In the genomic region with DNA sequence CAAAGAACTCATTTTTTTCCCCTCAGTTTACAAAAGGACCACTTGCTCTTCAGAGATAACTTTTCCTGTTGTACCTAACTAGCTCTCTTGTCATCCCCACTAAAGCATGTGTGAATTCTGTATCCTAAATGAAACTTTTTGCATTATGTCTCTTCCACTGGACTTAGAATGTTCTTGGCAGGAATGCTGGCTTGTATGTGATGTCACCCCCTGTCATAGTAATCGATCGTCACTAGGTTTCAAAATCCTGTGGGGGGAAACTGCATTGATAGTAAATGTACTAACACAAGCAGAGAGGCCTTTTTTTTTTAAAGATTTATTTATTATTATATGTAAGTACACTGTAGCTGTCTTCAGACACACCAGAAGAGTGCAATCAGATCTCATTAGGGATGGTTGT, we compare ENCODE assay signal across 17 mouse cellular contexts.
"Had no signal": no experiment of that assay in that cellular context is flagged by ENCODE, and none has a peak within 500 bp of the region (broad histone marks: within the 10 kb centered on the region; RNA-seq: fewer than 3 reads in every experiment).

No protein-coding gene starts in this region.

- H3K4me2 ChIP-seq: lung, embryonic 15.5 days; midbrain, embryonic 11.5 days; midbrain, embryonic 13.5 days; midbrain, embryonic 15.5 days; neural tube, embryonic 12.5 days; stomach, embryonic 15.5 days had no signal

- H3K36me3 ChIP-seq: lung, embryonic 15.5 days; midbrain, embryonic 13.5 days; midbrain, embryonic 15.5 days; neural tube, embryonic 12.5 days; stomach, embryonic 15.5 days had no signal

- H3K27me3 ChIP-seq: lung, embryonic 15.5 days; megakaryocyte, embryonic 14.5 days; midbrain, embryonic 13.5 days; midbrain, embryonic 15.5 days; neural tube, embryonic 12.5 days; stomach, embryonic 15.5 days had no signal

- ATAC-seq: lung, postnatal 0 days; midbrain, embryonic 13.5 days; midbrain, embryonic 15.5 days had no signal

- DNase-seq: lung, adult 2 months; lung, postnatal 14 days; lung, postnatal 36 days; right cerebral cortex, postnatal 14 days; thymus, adult 2 months; thymus, postnatal 25 days; thymus, postnatal 4 days had no signal

- H3K27ac ChIP-seq: lung, embryonic 15.5 days; macrophage; midbrain, embryonic 13.5 days; midbrain, embryonic 15.5 days; neural tube, embryonic 12.5 days; stomach, embryonic 15.5 days; stomach, postnatal 0 days had no signal

- H3K4me1 ChIP-seq: midbrain, embryonic 13.5 days; midbrain, embryonic 15.5 days; neural tube, embryonic 12.5 days; stomach, embryonic 15.5 days had no signal

- H3K9ac ChIP-seq: lung, embryonic 15.5 days; midbrain, embryonic 13.5 days; midbrain, embryonic 15.5 days; neural tube, embryonic 12.5 days; stomach, embryonic 15.5 days had no signal

- H3K9me3 ChIP-seq: lung, embryonic 15.5 days; megakaryocyte, embryonic 14.5 days; midbrain, embryonic 13.5 days; midbrain, embryonic 15.5 days; neural tube, embryonic 12.5 days; stomach, embryonic 15.5 days had no signal

- H3K4me3 ChIP-seq: lung, embryonic 15.5 days; midbrain, embryonic 13.5 days; midbrain, embryonic 15.5 days; neural tube, embryonic 12.5 days; stomach, embryonic 15.5 days had no signal
